Mouse (Mus musculus) urinary bladder, postnatal 36 days (tissue): ENCODE measurements around the gene Ung.

Experiments used
- DNase-seq, 2 experiments: peaks; one replicate each; pipeline ENCODE4 v3.0.0; 2022; ENCODE audit warnings: low spot score in 2 of 2, mixed read lengths in 1 of 2

The Ung gene

DNA sequence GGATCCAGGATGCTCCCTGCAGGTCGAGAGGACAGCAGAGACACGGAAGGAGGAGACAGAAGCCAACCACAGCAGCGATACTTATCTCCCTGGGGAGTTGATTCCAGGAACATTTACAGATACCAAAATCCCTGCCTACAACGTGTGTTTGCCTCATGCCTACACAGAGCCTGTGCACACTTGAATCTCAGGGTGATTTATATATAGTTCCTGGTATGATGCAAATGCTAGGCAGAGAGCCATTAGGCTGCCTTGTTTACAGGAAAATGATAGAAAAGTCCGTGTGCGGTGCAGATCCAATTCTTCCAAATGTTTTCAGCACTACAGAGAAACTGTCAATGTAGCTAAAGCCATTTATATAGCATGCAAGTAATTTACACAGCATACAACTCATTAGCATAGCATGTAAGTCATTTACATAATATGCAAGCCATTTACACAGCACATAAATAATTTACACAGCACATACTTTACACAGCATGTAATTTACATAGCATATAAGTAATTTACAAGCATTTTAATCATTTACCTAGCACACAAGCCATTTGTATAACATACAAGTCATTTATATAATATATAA, 33.0 kb downstream of the Ung start:
- no peak for DNase-seq

DNA sequence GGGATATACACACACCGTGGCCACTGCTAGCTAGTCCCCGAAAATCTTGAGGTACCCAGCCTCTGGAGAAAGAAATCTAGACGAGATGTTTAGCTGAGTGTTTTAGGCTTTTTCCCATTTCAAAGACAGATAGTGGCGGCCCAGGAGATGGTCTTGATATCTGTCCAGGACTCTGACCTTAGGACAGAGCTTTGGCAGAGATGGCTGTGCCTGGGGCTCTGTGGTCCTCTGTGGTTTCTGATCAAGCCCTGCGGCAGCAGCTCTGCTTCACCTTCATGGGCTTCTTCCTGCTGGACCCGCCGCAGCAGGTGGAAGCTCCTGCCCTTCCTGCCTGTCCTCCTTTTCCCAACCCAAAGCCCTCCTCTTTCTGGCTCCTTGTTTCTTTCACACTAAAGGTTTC, 40.2 kb downstream of the Ung start:
- no peak for DNase-seq

DNA sequence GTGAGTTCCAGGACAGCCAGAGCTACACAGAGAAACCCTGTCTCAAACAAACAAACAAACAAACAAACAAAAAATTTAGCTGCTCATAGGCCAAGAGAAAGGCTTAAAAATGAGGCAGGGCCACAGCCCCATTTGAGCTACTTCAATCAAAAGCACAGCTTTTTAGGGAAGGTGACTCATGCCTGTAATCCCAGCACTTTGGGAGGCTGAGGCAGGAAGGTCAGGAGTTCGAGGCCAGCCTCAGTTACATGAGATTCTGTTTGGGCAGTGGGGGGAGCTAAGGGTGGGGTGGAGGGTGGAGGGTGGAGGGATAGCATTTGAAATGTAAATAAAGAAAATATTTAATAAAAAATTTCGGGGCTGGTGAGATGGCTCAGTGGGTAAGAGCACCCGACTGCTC, 42.8 kb downstream of the Ung start:
- DNase-seq, result no peak

DNA sequence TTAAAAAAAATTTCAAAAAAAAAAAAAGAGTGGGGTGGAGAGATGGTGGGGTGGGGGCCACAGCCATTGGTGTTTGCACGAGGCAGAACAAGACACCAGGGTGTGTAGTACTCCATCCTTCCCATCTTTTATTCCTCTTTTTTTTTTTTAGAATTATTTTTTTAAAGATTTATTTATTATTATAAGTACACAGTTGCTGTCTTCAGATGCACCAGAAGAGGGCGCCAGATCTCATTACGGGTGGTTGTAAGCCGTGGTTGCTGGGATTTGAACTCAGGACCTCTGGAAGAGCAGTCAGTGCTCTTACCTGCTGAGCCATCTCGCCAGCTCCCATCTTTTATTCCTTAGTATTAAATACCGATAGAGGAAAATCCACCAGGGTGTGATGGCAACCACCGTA, 43.3 kb downstream of the Ung start:
- no peak for DNase-seq

DNA sequence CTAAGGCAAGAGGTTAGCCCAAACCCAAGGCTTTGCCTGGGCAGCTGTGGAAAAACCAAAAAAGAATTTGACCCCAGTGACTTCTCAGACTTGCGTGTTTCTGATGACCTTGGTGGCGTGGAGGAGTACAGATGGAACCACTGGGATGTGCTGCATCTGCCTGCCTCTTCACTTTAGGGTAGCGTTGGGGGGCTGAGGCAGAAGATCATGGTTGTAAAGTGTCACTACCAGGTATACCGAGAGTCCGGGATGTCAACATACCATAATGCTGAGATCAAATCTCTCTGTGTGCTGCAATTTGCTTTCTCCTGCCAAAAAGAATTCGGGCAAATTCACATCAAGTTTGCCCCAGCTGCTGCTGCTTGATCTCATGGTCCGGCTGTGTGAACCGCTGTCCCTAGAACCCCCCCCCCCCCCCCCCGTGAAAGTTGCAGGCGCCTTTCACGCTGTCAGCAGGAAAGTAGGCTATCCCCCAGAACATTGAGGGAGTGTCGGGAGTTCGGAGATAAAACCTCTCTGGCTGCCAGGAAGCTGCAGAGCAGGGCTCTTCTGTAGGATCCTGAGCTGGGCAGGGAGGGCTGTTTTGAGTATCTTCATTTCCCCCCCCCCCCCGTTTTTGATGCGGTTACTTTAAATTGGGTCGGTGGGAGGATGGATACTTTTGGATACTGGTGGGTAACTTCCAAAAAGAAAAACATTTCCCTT, 43.8 kb downstream of the Ung start:
- DNase-seq, result no peak

DNA sequence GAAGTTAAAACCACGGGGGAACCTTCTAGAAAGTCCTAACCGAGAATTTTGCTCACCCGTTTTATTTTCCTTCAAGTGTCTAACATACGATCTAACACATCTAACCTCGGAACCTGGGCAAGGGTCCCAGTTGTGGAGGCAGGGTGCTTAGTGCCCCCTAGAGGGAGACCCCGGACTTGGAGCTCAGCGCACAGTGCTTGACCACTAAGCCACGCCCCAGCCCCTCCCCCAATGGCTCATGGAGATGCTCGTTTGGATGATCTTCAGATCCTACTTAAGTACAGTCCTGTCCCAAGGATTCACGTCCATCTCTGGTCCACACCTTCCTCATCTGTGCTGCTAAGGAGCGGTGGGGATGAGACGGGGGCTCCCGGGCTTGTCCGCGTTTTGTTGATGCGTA, 44.5 kb downstream of the Ung start:
- no peak for DNase-seq

DNA sequence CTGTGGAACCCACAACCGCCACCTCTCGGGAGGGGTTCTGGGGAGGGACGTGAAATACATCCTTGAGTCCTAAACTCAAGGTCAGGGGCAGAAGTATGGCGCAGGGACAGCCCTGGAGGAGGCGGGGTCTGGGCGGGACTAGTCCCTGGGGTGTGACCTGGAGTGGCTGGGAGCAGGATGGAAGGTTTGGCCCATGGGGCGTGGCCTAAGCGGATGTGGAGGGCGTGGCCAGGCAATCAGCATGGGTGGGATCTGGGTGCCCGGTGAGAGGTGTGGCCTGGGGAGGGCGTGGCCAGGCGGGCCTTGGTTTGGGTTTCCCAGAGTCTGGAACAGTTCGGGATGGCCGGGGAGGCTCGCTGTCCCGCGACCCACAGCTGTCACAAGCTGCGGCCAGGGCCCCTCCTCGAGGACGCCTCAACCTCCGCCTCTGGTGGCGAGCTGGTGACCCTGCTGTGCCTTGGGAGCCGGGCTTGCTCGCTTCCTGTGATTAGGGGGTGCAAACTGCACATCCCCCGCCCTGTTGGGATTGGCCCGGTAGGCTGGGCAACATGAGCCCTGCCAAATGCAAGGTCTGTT, 45.5 kb downstream of the Ung start:
- DNase-seq, result peak; percentile 91 to 96

DNA sequence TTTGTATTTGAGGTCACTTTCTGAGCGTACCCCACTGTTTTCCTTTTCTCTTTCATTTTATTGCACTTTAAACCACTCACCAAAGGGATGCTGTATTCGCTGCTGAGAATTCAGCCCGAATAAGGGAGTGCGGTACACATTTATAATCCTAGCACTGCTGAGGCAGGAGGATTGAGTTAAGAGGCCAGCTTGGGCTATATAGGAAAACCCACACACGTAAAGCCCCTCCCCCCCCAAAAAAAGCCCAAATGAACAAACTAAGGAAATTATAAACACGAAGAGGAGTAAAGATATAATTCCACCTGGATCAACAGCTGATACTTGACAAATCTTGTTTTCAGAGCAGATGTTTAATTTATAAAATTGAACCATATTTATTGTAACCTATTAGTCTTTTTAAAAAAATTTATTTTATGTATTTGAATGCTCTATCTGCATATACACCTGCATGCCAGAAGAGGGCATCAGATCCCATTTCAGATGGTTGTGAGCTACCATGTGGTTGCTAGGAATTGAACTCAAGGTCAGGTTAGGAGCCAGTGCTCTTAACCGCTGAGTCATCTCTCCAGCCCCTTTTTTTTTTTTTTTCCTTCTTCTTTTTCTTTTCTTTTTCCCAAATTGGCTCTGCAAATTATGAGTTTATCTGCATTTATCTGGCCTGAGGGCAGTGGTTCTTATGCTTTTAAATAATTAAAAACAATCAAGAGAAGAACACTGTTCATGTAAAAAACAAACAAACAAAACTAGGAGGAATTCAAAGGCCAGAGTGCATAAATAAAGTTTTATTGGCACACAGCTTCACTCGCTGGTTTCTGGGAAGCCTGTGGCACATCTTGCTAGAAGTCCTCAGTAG, 46.6 kb downstream of the Ung start:
- no peak for DNase-seq

DNA sequence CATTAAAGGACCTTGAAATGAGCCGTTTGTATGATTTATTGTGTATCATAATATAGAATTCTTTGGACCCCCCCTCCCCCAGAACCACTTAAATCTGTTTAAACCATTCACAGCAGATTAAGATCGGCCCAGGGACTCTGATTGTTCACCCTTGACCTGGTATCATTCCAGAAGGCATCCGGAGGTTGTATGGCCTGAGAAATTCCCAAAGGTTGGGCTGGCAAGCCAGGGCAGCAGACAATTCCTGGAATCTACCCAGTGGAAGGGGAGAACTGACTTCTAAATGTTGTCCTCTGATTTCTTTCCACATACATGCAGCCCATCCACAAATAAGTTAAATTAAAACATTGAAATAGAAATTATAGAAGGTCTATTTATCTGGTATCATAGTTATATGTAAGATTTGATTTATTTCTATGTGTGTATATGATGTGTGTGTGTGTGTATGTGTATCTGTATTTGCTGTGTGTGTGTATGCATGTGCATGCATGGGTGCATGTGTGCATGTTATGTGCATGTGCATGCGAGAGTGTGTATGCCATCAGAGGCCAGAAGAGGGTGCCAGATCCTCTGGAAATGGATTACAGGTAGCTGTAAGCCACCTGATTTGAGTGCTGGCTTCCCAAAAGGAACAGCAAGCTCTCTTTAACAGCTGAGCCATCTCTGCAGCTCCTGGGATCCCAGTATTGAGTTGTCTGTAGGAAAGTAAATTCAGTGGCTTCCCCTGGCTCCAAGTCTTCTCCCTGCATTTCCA, 48.0 kb downstream of the Ung start:
- no peak for DNase-seq

DNA sequence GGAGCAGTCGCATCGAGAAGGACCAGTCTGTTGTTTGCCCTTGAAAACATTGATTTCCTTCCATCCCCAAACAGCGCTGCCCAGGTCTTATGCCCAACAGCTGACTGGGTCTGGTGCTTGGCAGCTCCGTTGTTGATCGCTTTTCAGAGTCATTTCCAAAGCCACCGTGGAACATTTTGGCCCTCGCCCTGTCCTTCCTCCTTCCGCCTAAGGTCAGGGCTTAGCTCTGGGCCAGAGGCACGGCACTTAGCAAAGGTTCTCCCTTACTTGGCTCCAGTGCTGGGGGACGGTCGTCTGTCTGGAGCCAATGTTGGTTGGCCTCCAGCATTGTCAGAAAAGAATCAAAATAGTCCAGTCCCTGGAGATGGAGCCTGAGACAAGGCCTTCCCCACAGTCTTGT, 49.4 kb downstream of the Ung start:
- DNase-seq, result peak in 1 of 2 experiments; percentile 61

DNA sequence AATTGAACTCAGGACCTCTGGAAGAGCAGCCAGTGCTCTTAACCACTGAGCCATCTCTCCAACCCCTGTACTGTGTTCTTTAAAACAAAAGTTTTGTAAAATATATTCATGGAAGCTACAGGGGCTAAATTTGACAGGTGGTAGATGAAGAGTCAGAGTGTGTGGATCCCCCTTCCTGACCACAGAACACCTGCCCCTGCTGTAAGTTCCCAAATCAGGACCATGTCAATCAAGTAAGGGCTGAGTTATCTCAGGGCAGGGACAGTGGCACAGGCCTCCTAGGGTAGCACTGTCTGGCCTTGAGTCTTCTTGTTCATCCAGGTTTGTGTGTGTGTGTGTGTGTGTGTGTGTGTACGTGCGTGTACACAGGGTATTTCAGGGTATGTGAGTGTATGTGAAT, 53.3 kb downstream of the Ung start:
- DNase-seq, result no peak

DNA sequence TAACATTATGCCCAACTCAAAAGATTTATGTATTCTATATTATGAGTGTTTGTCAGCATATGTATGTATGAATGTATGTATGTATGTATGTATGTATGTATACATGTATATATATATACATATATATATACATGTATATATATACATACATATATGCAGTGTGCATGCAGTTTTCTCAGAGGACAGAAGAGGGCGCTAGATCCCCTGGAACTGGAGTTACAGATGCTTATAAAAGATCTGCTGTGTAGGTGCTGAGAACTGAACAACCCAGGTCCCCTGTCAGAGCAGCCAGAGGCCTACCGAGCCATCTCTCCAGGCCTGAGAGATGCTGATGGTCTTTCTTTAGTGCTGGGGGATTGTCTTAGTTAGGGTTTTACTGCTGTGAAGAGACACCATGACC, 56.9 kb downstream of the Ung start:
- DNase-seq, result no peak
